Mouse (Mus musculus) thymus, postnatal 14 days (tissue): ENCODE measurements around the gene Sgk1.

Source experiments
- DNase-seq: peaks from one replicate; pipeline ENCODE4 v3.0.0; 2021

Gene Sgk1

DNA sequence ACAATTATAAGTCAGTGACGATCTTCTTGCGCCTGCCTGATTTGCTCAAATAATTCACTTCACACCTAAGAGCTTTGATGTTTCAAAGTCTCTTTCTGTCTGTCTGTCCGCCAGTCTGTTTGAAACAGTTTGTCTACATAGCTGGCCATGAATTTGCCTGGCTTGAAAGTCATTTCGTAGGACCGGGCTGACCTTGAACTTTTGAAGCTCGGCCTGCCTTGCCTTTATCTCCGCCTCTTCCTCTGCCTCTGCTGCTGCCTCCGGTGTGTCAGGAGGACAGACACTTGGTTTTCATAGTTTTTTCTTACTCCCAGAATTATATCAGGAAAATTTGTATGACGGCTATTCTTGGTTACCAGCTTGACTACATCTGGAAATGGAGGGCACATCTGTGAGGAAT lies 96.4 kb downstream of the Sgk1 start:
- no peak for DNase-seq

- DNase-seq = no peak
Measured at GRCm38 (mm10) chr10:21979286-21979965, 97.4 kb downstream of the Sgk1 start.

GRCm38 (mm10) chr10:21980780-21981435 lies 98.9 kb downstream of the Sgk1 start:
- DNase-seq = no peak

GRCm38 (mm10) chr10:21982303-21982702 lies 100.3 kb downstream of the Sgk1 start:
- DNase-seq = peak; percentile 31

DNA sequence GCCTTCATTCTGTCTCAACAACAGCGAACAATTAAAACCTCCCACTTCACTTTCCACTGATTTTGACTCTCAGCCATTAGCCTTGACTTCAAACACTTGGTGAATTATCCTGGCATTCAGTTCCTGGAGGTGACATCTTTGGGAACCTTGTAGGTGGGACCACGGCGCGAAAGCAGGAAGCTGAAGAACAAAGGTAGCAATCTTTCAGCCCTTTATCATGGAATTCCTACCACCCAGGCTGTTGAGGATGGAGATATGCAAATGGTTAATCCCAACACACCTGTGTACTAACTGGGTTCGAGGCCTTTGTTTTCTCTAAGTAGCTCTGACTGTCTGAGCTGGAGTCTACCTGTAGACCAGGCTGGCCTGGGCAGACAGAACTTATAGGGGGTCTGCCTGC lies 106.5 kb downstream of the Sgk1 start:
- no peak for DNase-seq

GRCm38 (mm10) chr10:21991351-21991840 lies 109.4 kb downstream of the Sgk1 start:
- DNase-seq = peak; percentile 78

DNA sequence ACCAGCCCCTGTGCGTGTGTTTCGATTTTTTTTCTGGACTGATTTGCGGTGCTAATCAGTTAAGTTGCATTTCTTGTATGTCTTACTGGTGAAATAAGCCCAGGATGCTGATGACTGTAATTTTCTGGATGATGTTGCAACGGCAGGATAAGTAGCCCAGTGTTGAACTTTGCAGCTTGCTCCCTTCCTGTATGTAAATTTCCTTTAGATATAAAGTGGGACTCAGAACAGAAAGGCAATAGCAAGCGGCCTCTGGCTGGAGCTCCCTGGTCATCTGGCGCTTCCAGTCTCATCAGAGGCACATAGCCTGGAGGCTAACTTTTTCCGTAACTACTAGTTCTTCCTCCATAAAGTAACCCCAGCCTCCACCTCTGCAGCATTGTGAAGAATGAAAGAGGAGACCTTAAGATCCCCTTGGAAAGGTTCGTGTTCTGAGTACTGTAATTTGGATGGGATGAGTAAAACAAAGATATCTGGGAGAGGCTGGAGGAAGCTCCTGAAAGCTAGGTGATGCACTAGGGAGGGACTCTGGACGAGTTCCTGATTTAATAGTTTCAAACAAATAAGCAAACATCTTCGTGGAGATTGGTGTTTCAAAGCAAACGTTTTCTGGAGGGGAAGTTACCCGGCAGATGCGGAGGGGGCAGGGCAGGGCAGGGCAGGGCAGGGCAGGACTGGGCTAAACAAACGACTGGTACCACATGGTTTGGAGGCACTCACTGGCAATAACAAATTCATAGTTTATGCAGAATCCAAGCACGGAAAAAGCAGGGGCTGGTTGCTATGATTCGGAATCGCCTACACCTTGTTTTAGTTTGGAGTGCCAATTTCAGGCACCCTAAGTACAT lies 110.2 kb downstream of the Sgk1 start:
- DNase-seq = peak; percentile 54

DNA sequence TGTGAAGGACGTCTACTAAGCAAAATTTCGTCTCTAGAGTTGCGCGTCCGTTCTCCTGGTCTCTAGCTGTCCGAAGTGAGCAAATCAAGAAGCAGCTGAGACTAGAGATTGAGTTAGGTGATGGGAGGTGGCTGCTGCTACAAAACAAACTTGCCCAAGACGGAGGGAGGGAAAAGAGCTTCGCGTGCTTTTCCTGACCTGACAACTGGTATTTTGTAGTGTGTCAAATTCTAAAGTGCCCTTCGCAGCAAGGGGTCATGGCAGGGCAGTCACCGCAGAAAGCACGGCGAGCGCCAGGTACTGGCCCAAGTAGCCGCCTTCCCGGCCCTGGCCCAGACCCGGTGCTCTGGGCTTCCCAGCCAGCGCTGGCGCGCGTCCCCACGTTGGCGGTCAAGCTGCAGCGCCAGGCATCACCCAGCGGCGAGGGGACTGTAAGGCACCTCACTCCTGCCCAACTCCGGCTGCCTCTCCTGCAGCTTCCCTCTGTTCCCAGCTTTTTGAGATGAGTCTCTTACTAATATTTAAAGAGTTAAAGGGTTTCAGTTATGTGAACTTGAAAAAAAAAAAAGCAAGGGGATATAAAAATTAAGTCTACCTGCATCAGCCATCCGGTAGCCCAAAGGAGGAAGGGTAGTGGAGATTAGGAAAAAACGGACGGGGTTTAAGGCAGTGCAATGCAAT lies 111.0 kb downstream of the Sgk1 start:
- peak; percentile 77 for DNase-seq

DNA sequence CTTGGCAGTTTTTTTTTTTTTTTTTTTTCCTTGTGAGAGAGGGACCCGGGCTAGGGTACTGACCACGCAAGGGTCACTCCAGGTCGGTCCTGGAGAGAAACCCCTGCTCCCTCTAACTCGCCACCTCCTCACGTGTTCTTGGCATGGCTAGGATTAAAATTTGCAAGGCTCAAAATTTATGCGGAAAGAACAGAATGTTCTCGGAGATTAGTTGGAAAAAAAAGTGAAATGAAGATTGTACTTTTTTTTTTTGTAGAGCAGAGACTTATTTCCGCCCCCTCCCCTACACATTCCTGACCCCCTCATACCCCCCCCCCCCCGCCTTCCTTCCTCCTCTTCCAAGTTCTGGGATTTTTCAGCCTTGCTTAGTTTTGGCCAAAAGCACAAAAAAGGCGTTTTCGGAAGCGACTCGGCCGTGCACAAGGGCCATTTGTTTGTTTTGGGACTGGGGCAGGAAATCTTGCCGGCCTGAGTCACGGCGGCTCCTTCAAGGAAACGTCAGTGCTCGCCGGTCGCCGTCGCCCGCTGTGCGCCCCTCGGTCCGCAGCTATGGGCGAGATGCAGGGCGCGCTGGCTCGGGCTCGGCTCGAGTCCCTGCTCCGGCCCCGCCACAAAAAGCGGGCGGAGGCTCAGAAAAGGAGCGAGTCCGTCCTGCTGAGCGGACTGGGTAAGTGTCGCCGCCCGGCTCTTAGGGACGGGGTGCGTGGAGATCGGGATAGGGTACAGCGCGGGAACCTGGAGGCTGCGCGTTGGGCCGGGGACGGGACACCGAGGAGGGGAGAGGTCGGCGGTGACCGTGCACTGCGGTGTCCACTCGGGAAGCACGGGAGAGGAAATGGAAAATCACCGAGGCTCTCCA lies 111.8 kb downstream of the Sgk1 start:
- peak; percentile 60 for DNase-seq

DNA sequence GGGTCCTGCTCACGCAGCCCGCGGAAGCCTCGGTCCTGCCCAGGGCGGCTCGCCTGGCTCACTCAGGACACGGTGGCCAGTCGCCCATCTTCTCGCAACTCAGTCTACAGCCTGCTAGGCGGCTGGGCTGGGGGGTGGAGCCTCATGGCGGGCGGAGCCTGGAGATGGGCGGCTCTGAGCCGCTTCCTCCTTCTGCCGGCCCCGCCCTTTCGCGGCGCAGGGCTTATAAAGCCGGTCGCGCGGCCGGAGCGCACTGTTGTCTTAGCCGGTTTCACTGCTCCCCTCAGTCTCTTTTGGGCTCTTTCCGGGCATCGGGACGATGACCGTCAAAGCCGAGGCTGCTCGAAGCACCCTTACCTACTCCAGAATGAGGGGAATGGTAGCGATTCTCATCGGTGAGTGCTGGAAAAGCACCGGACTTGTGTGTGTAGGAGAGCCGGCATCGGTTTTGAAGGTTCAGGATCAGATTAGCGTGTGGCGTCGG lies 112.5 kb downstream of the Sgk1 start:
- peak; percentile 99 for DNase-seq

- peak; percentile 72 for DNase-seq
Measured at GRCm38 (mm10) chr10:21995221-21995620, 113.2 kb downstream of the Sgk1 start.

DNA sequence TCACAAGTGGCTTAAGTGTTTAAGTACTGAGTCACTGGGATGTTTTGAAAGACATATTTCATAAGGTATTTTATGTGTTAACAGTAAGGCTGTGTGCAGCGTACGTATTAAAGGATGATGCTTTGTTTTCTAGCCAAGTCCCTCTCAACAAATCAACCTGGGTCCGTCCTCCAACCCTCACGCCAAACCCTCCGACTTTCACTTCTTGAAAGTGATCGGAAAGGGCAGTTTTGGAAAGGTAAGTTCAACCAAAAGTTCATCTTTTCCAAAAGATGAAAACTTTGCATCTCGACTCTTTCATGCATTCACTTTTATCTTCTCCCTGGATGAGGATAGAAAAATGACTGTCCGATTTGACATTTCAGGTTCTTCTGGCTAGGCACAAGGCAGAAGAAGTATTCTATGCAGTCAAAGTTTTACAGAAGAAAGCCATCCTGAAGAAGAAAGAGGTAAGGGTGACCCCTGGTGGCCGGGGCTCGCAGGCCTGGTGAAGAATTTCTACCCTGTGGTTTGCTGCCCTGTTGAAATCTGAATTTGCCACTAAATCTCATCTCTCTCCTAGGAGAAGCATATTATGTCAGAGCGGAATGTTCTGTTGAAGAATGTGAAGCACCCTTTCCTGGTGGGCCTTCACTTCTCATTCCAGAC lies 113.8 kb downstream of the Sgk1 start:
- DNase-seq = peak; percentile 89

GRCm38 (mm10) chr10:21996660-21997447 lies 114.9 kb downstream of the Sgk1 start:
- no peak for DNase-seq

- DNase-seq = no peak
Measured at GRCm38 (mm10) chr10:21997550-21998204, 115.7 kb downstream of the Sgk1 start.

GRCm38 (mm10) chr10:21998503-21999180 lies 116.7 kb downstream of the Sgk1 start:
- no peak for DNase-seq

GRCm38 (mm10) chr10:22000491-22001306 lies 118.7 kb downstream of the Sgk1 start:
- DNase-seq = no peak

DNA sequence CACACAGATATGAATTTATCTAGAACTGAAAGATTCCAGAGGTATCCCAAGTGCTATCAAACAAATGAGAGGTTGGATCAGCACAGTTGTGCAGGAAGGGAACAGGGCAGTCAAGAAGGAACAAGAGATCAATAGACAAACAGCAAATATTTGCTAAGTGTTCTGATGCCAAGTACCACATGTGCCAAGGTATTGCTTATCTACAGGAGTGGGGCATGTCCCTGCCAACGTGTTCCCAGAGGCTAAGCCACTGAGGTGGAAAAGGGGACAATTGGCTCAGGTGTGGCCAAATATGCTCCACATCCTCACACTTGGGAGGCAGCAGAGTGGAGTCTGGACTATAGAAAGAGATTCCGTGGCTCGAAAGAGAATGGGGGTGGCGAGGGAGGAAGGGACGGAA lies 119.6 kb downstream of the Sgk1 start:
- DNase-seq = no peak

DNA sequence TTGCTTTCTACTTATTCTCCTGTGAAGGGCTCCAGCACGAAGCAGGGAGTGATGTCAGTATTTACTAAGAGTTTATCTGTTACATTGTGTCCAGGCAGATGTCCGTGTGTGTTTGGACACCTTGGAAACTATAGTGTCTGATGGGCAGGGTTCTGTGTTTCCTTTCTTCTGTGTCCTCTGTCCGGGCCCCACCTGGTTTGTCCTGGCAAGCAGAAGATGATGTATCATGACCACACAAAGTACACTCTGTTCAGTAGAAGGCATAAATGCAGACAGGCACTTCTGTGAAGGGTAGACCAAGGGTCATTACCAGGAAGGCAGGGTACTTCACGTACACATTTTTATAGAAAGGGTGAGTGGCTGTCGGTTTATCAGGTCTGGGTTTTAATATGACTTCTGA lies 122.8 kb downstream of the Sgk1 start:
- no peak for DNase-seq
